Mouse (Mus musculus) brown adipose tissue, adult 24 weeks (tissue): ENCODE measurements at regions not wholly inside any gene's neighbourhood (a gene's known extent, or its start where the extent isn't known, plus 50 kb on each side); places are given as distances from the start of the nearest gene placed in this dataset.

ENCODE experiments used
- H3K27ac ChIP-seq: fragments of 200-500 bp; replicated peaks from 2 replicates; pipeline ENCODE4 v1.5.1; 2012; ENCODE audit warnings: low read depth, mild to moderate bottlenecking, low read length
- H3K4me1 ChIP-seq: fragments of 200-500 bp; 2 replicates; pipeline ENCODE4 v1.6.1; 2012; ENCODE audit warnings: low read length, mixed read lengths; ENCODE audit not compliant: control insufficient read depth, insufficient read depth, insufficient read length
- H3K4me3 ChIP-seq: fragments of 200-500 bp; 2 replicates; pipeline ENCODE4 v1.5.1; 2012; ENCODE audit warnings: low read depth, mild to moderate bottlenecking, low read length, moderate library complexity; ENCODE audit not compliant: insufficient read depth

GRCm38 (mm10) chrX:11098366-11098765, 200.7 kb upstream of the H2al1a start:
- H3K27ac ChIP-seq = no peak overlapping the region

GRCm38 (mm10) chrX:11099146-11100087, 199.6 kb upstream of the H2al1a start:
- Histone ChIP-seq H3K4me3 (no peak overlapping the region), H3K4me1 (no peaks in the 10 kb centered on the region), H3K27ac (no peak overlapping the region)

More at GRCm38 (mm10) chrX:11098366-11098765, 200.7 kb upstream of the H2al1a start:
- Histone ChIP-seq H3K4me1 (no peaks in the 10 kb centered on the region), H3K4me3 (no peak overlapping the region)

- H3K4me3 ChIP-seq = no peak overlapping the region
- no peak overlapping the region for H3K27ac ChIP-seq
- no peaks in the 10 kb centered on the region for H3K4me1 ChIP-seq
Measured at GRCm38 (mm10) chrX:11100935-11101334, 198.1 kb upstream of the H2al1a start.

- no peak overlapping the region for H3K27ac ChIP-seq
- H3K4me3 ChIP-seq = no peak overlapping the region
- no peaks in the 10 kb centered on the region for H3K4me1 ChIP-seq
Measured at GRCm38 (mm10) chrX:11131253-11131652, 167.8 kb upstream of the H2al1a start.

GRCm38 (mm10) chrX:11139971-11140421, 159.1 kb upstream of the H2al1a start:
- Histone ChIP-seq H3K4me1 (0 out of 2 replicates have a peak, but pooled peaks cover 3% of the 10 kb centered on the region), H3K27ac (no peak overlapping the region), H3K4me3 (no peak overlapping the region)

GRCm38 (mm10) chrX:11141294-11141693, 157.8 kb upstream of the H2al1a start:
- 0 out of 2 replicates have a peak, but pooled peaks cover 3% of the 10 kb centered on the region for H3K4me1 ChIP-seq
- H3K27ac ChIP-seq = no peak overlapping the region
- H3K4me3 ChIP-seq = no peak overlapping the region

- H3K27ac ChIP-seq = no peak overlapping the region
- no peaks in the 10 kb centered on the region for H3K4me1 ChIP-seq
- H3K4me3 ChIP-seq = no peak overlapping the region
Measured at GRCm38 (mm10) chrX:11158416-11158815, 140.6 kb upstream of the H2al1a start.

- H3K4me3 ChIP-seq = no peak overlapping the region
- H3K4me1 ChIP-seq = no peaks in the 10 kb centered on the region
- no peak overlapping the region for H3K27ac ChIP-seq
Measured at GRCm38 (mm10) chrX:11170416-11170815, 128.6 kb upstream of the H2al1a start.

- Histone ChIP-seq H3K4me3 (no peak overlapping the region), H3K4me1 (no peaks in the 10 kb centered on the region), H3K27ac (no peak overlapping the region)
Measured at GRCm38 (mm10) chrX:11180194-11180816, 118.8 kb upstream of the H2al1a start.

- H3K27ac ChIP-seq = no peak overlapping the region
- H3K4me1 ChIP-seq = no peaks in the 10 kb centered on the region
- H3K4me3 ChIP-seq = peak overlapping the region; percentile 14; the same call in 1 of the 2 replicates
Measured at GRCm38 (mm10) chrX:11181855-11182254, 117.2 kb upstream of the H2al1a start.

GRCm38 (mm10) chrX:11190851-11191250, 108.2 kb upstream of the H2al1a start:
- no peaks in the 10 kb centered on the region for H3K4me1 ChIP-seq
- H3K4me3 ChIP-seq = no peak overlapping the region
- no peak overlapping the region for H3K27ac ChIP-seq

GRCm38 (mm10) chrX:11204135-11204534, 94.9 kb upstream of the H2al1a start:
- Histone ChIP-seq H3K4me3 (no peak overlapping the region), H3K27ac (no peak overlapping the region), H3K4me1 (no peaks in the 10 kb centered on the region)

- no peak overlapping the region for H3K27ac ChIP-seq
- no peaks in the 10 kb centered on the region for H3K4me1 ChIP-seq
- H3K4me3 ChIP-seq = no peak overlapping the region
Measured at GRCm38 (mm10) chrX:11209895-11210294, 89.2 kb upstream of the H2al1a start.

- H3K27ac ChIP-seq = no peak overlapping the region
- H3K4me1 ChIP-seq = no peaks in the 10 kb centered on the region
- H3K4me3 ChIP-seq = no peak overlapping the region
Measured at GRCm38 (mm10) chrX:11212811-11213210, 86.2 kb upstream of the H2al1a start.

- Histone ChIP-seq H3K27ac (no peak overlapping the region), H3K4me1 (no peaks in the 10 kb centered on the region), H3K4me3 (no peak overlapping the region)
Measured at GRCm38 (mm10) chrX:11213492-11213891, 85.6 kb upstream of the H2al1a start.
